Mouse (Mus musculus): ENCODE measurements at regions not wholly inside any gene's neighbourhood (a gene's known extent, or its start where the extent isn't known, plus 50 kb on each side); places are given as distances from the start of the nearest gene placed in this dataset.
"Not testable (repeated sequence)": the region's sequence is repeated elsewhere in the genome, so short reads cannot be mapped to it uniquely, and the experiment has no call there.

GRCm38 (mm10) chrX:33416321-33416720, 103.1 kb downstream of the Btbd35f12 start:
- H3K36me3 ChIP-seq (ENCODE audit: insufficient read depth, low read length); H3K9ac ChIP-seq (replicated peaks; ENCODE audit: low read depth); H3K4me1 ChIP-seq (ENCODE audit: insufficient read depth, low read depth, low read length); H3K9me3 ChIP-seq (ENCODE audit: low read length); H3K4me2 ChIP-seq (replicated peaks; ENCODE audit: low read depth, low read length); H3K27ac ChIP-seq (ENCODE audit: low read length); H3K4me3 ChIP-seq (ENCODE audit: low read depth, low read length); H3K27me3 ChIP-seq (replicated peaks; ENCODE audit: insufficient read depth, low read length); ATAC-seq: not testable (repeated sequence)
- DNase-seq (ENCODE audit: low spot score), result peak; percentile 59
- 84% methylated on average over 8 of the region's 8 CpGs for WGBS

Data from lung, postnatal 0 days (tissue).